Mouse (Mus musculus) kidney, adult 18-20 months (tissue): ENCODE data around the gene Nrp1.

ENCODE experiments used
- DNase-seq: peaks from one replicate; pipeline ENCODE4 v3.0.0; 2021

Nrp1 gene

GRCm38 (mm10) chr8:128358406-128358755 lies at the start of gene Nrp1:
Nrp1 (plus strand) TSS chr8:128358604.
- DNase-seq: peak; percentile 78

DNA sequence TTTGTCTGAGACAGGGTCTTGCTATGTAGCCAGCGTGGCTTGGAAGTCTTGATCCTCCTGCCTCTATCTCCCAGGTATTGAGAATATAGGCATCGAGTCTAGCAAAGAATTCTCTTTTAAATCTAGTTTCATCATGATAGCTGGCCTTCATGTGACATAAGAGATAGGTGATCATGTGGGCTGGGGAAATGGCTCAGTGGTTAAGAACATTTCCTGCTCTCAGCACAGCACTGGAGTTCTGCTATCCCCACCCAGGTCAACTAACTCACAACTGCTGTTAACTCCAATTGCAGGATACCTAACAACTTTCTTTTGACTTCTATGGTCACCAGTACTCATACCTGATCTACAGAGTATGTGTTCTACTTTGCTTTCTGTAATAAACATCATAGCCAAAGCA lies 37.6 kb upstream of the Nrp1 start:
- no peak for DNase-seq

DNA sequence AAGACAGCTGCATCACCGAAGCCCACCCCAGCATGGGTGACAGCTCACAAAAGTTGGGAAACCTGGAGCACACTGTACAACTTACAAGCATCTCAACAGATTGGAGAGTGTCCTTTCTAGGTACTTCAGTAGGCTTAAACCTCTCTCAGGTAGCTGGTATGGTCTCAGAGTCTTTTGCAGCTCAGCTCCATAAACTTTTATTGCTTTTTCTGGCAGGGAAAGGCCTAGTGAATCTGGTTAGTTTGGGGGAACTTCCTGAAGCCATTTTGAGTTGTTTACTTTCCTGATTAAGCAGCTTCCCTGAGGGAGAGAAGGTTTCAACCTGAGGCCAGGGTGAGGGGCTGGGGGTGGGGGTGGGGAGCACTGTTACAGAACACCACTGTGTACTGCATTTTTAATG lies 31.1 kb upstream of the Nrp1 start:
- DNase-seq: no peak

- no peak for DNase-seq
Observed at GRCm38 (mm10) chr8:128327922-128328321, 30.5 kb upstream of the Nrp1 start.

DNA sequence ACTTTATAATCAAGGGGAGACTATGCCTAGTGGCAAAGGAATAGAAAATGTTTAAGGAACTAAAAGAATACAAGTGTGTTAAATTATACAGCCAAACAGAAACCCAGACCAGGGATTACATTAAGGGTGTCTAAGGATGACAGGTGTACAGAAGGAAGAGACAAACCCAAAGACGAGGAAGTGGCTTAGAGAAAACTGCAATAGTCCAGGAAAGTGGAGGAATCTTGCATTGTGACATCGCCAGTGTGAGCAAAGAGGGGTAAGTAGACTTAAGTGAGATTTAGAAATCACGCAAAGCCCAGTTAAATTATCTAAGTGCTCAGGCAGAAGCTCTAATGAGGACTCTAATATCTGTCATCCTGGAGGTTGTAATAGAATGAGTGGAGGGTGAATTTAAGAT lies 28.9 kb upstream of the Nrp1 start:
- no peak for DNase-seq

DNA sequence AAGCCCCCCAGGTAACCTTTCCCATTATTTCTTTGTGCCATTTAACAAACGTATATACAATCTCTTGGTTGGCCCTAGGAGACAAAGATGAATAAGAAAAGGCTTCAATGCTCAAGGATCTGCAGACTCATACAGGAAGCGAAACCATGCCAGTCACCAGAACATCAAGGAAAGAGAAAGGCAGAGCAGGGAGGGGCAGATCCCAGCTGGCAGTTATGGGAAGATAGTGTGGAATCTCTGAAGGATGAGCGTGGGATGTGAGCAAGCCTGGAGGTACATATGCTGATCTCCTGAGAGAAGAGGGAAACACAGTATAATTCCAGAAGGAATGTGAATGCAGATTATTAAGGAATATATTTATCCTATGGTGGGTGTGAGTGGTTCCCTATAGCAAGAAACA lies 22.4 kb upstream of the Nrp1 start:
- DNase-seq: no peak

DNA sequence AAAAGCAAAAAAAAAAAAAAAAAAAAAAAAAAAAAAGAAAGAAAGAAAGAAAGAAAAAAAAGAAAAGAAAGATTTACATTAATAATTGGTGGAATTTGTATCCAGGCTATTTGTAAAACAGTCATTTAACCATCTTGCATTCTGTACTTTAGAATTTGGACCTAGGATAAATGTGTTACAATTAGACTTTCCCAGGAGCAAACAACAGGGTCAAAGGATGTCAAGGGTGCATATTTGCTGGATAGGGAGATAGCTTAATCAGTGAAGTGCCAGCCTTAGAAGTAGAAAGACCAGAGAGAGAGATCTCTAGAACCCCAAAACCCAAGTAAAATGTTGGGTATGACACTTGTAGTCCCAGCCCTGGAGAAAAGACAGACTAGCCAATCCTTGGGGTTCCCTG lies 19.5 kb upstream of the Nrp1 start:
- no peak for DNase-seq

- DNase-seq: no peak
Observed at GRCm38 (mm10) chr8:128339521-128339920, 18.9 kb upstream of the Nrp1 start.

GRCm38 (mm10) chr8:128350405-128350804 lies 8.0 kb upstream of the Nrp1 start:
- peak; percentile 42 for DNase-seq

DNA sequence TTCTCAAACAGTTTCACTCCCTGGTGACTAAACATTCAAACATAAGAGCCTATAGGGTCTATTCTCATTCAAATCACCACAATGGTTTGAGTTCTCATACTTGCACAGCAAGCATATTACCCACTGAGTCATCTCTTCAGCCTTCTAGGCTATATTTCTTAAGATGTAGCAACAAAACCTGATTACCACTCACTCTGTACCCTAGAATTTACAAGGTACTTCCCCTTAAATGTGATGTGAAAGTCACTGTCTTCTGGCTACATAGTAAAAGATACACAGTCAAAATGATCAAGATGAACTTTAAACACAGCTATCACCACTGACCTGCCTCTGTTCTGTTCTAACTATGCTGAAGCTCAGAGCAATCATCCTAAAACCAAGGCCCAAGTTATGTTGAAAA lies 7.2 kb upstream of the Nrp1 start:
- no peak for DNase-seq

DNA sequence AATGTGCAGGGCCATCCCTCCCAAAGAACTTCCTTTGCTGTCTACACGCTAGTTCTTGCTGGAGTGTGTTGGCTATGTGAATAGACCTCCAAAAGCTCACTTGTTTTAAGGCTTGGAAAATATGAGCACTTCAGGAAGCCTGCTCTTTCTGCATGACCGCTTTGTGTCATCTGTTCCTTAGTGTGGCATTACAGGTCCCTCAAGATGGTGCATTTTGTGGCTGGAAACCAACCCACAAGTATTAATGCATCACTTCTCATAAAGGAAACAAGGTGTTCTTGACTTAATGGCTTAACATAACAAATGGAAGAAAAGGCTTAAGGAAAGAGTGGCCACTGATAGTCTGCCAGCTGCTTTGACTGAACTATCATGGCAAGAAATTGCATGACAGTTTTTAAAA lies 5.6 kb upstream of the Nrp1 start:
- DNase-seq: no peak

DNA sequence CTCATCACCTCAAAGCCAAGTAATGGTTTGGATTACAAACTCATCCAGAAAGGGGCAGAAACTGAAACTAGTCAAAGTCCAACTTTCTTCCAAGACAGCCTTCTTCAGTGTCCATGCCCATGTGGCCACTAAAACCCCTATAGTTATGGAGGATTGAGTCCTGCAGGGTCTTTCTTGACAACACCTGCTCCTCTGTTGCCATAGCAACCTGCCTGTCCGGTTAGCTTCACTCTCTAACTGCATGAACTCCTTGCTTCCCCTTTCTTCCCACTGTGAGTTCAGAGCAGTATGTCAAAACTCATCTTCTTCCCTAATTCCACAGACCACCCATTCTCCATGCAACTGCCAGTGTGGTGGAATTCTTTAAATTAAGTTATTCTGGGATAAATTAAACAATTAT lies 4.4 kb upstream of the Nrp1 start:
- no peak for DNase-seq

- no peak for DNase-seq
Observed at GRCm38 (mm10) chr8:128355091-128355490, 3.3 kb upstream of the Nrp1 start.

- no peak for DNase-seq
Observed at GRCm38 (mm10) chr8:128356170-128356569, 2.2 kb upstream of the Nrp1 start.

DNA sequence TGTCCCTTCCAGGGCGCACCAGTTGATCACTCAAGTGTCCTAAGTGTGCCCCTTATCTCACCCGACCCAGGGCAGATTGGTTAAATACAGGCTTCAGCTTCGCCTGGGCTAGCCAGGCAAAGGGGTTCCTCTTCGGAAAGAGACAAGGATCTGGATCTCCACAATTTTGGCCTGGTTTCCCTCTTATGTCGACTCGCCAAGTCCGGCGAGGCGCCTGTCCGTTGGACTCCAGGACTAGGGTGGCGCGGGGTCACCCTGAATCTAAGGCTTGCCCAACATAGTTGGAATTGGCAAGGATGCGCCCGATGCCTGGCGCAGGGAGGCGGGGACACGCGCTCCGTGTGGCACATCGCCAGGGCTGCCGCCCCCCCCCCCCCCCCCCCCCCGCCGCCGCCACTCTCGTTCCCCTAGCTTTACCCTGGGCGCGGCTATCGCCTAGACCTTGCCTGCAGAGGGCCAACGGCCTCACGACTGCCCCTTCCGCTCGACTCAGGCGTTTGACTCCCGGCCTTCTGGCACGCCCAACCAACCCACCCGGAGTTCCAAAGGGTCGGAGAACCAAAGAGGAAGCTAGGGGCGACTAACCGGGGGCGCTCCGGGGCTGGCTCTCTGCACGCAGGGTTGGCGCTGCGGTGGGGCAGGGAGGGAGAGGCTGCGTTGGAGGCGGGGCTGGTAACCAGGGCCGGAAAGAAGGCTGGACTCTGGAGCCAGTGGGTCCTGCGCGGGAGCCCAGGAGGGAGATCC lies 1.4 kb upstream of the Nrp1 start:
- DNase-seq: peak; percentile 89

GRCm38 (mm10) chr8:128357540-128358405 lies 631 bp upstream of the Nrp1 start:
- peak; percentile 86 for DNase-seq

DNA sequence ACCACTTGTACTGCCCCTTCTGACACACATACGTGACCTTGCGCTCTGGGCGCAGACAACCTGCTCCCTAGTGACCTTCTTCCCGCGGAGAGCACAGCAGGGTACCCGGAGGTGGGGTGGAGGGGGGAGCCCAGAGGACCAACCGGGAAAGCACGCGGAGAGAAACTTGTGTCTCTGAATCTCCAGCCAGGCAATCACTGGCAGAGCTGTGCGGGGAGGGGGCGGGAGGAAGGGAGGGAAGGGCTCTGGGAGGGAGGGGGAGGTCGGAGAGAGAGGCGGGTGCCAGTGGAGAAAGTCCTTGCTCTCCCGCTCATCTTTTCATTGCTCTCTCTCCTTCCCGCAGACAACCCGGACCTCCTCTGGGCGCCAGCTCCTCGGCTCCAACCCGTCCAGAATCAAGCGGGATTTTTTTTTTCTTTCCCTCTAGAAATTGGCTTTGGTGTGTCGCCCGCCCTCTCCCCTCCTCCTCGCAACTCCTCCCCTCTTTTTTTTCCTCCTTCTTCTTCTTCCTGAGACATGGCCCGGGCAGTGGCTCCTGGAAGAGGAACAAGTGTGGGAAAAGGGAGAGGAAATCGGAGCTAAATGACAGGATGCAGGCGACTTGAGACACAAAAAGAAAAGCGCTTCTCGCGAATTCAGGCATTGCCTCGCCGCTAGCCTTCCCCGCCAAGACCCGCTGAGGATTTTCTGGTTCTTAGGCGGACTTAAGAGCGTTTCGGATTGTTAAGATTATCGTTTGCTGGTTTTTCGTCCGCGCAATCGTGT lies 534 bp downstream of the Nrp1 start:
- peak; percentile 81 for DNase-seq

- peak; percentile 40 for DNase-seq
Observed at GRCm38 (mm10) chr8:128359521-128360318, 1.3 kb downstream of the Nrp1 start.

GRCm38 (mm10) chr8:128361343-128361870 lies 3.0 kb downstream of the Nrp1 start:
- DNase-seq: no peak

- DNase-seq: peak; percentile 84
Observed at GRCm38 (mm10) chr8:128362940-128363595, 4.7 kb downstream of the Nrp1 start.

DNA sequence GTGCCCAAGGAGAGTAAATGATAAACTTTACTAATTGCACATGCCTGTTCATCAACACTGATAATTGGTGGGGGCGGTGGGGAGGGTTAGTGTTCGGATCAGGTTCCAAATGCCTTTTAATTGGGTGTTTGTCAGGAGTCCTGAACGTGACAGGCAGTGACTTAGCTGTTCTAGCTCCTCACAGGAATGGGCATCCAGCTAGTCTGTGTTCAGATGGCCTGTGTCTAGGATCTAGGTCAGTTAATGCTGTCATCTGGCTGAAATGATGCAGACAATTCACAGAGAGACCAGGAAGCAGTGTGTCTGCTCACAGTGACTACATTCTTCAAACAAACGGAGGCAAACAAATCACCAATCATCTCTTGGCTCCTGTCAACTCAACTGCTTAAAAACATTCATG lies 12.1 kb downstream of the Nrp1 start:
- DNase-seq: no peak

DNA sequence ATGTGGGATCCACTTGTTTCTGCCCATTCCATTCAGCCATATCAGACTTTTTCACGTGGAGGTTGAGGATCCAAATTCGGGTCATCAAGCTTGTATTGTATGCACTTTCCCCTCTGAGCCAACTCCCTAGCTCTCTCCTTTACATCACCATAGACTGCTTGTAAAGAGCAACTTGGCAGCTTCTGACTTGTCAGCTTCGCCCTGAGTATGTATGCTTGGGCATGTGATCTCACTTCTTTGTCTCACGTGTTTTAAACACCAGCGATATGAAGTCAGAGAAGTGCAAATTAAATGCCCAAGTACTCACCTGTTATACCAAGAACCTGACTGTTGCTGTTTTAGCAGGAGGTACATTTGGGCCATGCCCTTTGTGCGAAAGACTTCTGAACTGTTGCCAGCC lies 12.6 kb downstream of the Nrp1 start:
- no peak for DNase-seq
